Comparison of ENCODE assay signal across 10 mouse cellular contexts in genomic region chr5:77193951-77194350, GRCm38 (mm10). TPM values are rescaled to one million over a fixed set of nuclear protein-coding genes. Genes with fewer than 3 reads are reported as not detected.
A peak's percentile ranks its signal among the peaks of the same experiment; 100 is the strongest.
DNase-seq lines count a peak whose midpoint lies in the region; ATAC-seq lines count a peak whose summit lies in the region.
"Had no signal": no experiment of that assay in that cellular context is flagged by ENCODE, and none has a peak within 500 bp of the region (broad histone marks: within the 10 kb centered on the region; RNA-seq: fewer than 3 reads in every experiment).

No protein-coding gene starts in this region.

- 48% methylated on average over 3 of the region's 3 CpGs for WGBS in kidney, embryonic 15.5 days

- no peak overlapping the region for H3K9ac ChIP-seq in kidney, embryonic 15.5 days

- no peak overlapping the region for H3K27ac ChIP-seq in kidney, embryonic 15.5 days

- intact Hi-C loops in heart, postnatal 14 days (cut with DNase I), result no loop called here

- no peaks in the 10 kb centered on the region for H3K4me1 ChIP-seq in kidney, embryonic 15.5 days

- peak; percentile 19 for DNase-seq in kidney, adult 11 months
- peak; percentile 68 to 78 for DNase-seq in CD8-positive naive resting alpha-beta T cell, adult 2 months (ENCODE audit: low read depth in 2 of 2, low spot score in 2 of 2)
- DNase-seq in ZHBTc4 (ENCODE audit: low read depth, low spot score), result peak; percentile 87
- peak; percentile 33 to 45 for DNase-seq in heart, postnatal 14 days
- DNase-seq in lung, postnatal 25 days (ENCODE audit: low spot score), result peak; percentile 57
- peak; percentile 28 to 49 for DNase-seq in thymus, adult 18-20 months
- no peak for DNase-seq in left cerebral cortex, adult 11 months (ENCODE audit: low spot score)

- no peak overlapping the region for H3K4me3 ChIP-seq in kidney, embryonic 15.5 days (replicated peaks)
- H3K4me3 ChIP-seq: erythroblast, embryonic 14.5 days had no signal

- no peaks in the 10 kb centered on the region for H3K9me3 ChIP-seq in kidney, embryonic 15.5 days (replicated peaks)

- ATAC-seq in kidney, embryonic 15.5 days (replicated peaks; ENCODE audit: low FRiP score), result no peak

- no peaks in the 10 kb centered on the region for H3K27me3 ChIP-seq in kidney, embryonic 15.5 days

- H3K4me2 ChIP-seq in kidney, embryonic 15.5 days, result no peak overlapping the region

- no peaks in the 10 kb centered on the region for H3K36me3 ChIP-seq in kidney, embryonic 15.5 days

RNA-seq across cellular contexts. Expression of gene Spink2, which starts 17.3 kb away (rescaled TPM):
- 2.1 TPM in 2 replicates for polyA plus RNA-seq in kidney, embryonic 15.5 days (2015; fragmentation: Nextera tagmentation; extraction: Ambion mirVana)
- under 1 TPM in 1 of 2 experiments, not detected in 1; 0.37 TPM for total RNA-seq in heart, postnatal 14 days (2021)
- polyA plus RNA-seq: erythroblast, embryonic 14.5 days; liver, embryonic 16.5 days had no signal
